8 mouse cellular contexts compared by ENCODE assay signal in genomic region chrX:73227914-73228605, GRCm38 (mm10). TPM values are rescaled to one million over a fixed set of nuclear protein-coding genes. Genes with fewer than 3 reads are reported as not detected.
A peak's percentile ranks its signal among the peaks of the same experiment; 100 is the strongest.
DNase-seq lines count a peak whose midpoint lies in the region; TF ChIP-seq lines count a peak whose summit lies in the region.

F8a (plus strand) TSS chrX:73228291.

- TF ChIP-seq CTCF in cortical plate, adult 2 months (IDR thresholded peaks at IDR 0.05; ENCODE audit: extremely low read depth, insufficient read depth, low read length) = no peak

- H3K36me3 ChIP-seq in megakaryocyte, embryonic 14.5 days (replicated peaks; ENCODE audit: low read length) = no peaks in the 10 kb centered on the region

- no peaks in the 10 kb centered on the region for H3K9me3 ChIP-seq in megakaryocyte, embryonic 14.5 days

- peak within 1 kb of the TSS; percentile 59 for H3K4me3 ChIP-seq in cortical plate, adult 2 months (ENCODE audit: insufficient read depth, low read length)
- peak within 1 kb of the TSS; percentile 95 for H3K4me3 ChIP-seq in megakaryocyte, embryonic 14.5 days (replicated peaks)

- H3K4me1 ChIP-seq in cortical plate, adult 2 months (ENCODE audit: control insufficient read depth, insufficient read depth, low read length) = no peaks in the 10 kb centered on the region
- H3K4me1 ChIP-seq in megakaryocyte, embryonic 14.5 days = peaks cover 5% of the 10 kb centered on the region

- peak within 1 kb of the TSS; percentile 99 for H3K27ac ChIP-seq in cortical plate, adult 2 months (ENCODE audit: insufficient read depth, low read length)

- peak; percentile 83 for TF ChIP-seq POLR2A in cortical plate, adult 2 months (IDR thresholded peaks at IDR 0.05; ENCODE audit: extremely low read depth, insufficient read depth, low read length)

- peaks cover 15% of the 10 kb centered on the region for H3K27me3 ChIP-seq in megakaryocyte, embryonic 14.5 days (replicated peaks)

- peak; percentile 84 for DNase-seq in adipocyte (ENCODE audit: low spot score)
- DNase-seq in gastrocnemius, adult 8-10 months (ENCODE audit: low spot score in 2 of 2) = peak; percentile 50 to 56
- peak; percentile 87 for DNase-seq in induced T-regulatory cell, adult 2 months (ENCODE audit: low read depth)
- DNase-seq in left cerebral cortex, adult 9 months (ENCODE audit: low spot score in 2 of 2) = peak; percentile 65 to 73
- peak; percentile 68 to 78 for DNase-seq in right cerebral cortex, adult 2 months (ENCODE audit: low spot score in 2 of 2)
- DNase-seq in urinary bladder, postnatal 10 days (ENCODE audit: low spot score) = peak; percentile 18

RNA-seq across cellular contexts. Expression of gene F8a, which starts in this region (rescaled TPM):
- polyA plus RNA-seq in cortical plate, adult 2 months (2012; rRNA removed) = 14.9 and 15.2 TPM in 2 replicates
- total RNA-seq in gastrocnemius, adult 8-10 months (2022) = 1 to 10 TPM; 5.1 to 7.8 (median 6.6) TPM
- 18.9 and 42.4 TPM in 2 replicates for polyA plus RNA-seq in megakaryocyte, embryonic 14.5 days (2012; ENCODE audit: insufficient read depth, low replicate concordance)

Comparison
In these comparisons a context has a peak if more than half of its experiments do, and no peak if none do; other contexts are left out.
1. Peak in every context shown above with its lines: DNase-seq, H3K4me3 ChIP-seq and H3K27ac ChIP-seq.
2. DNase-seq: peak in every context shown above with its lines; median percentile 87 in induced T-regulatory cell, adult 2 months; 84 in adipocyte; 73 in right cerebral cortex, adult 2 months; 69 in left cerebral cortex, adult 9 months; 53 in gastrocnemius, adult 8-10 months; 18 in urinary bladder, postnatal 10 days.